Mouse (Mus musculus) layer of hippocampus, adult 8-10 months (tissue): Measurements from ENCODE around the gene Mlkl. TPM values are rescaled to one million over a fixed set of nuclear protein-coding genes. Genes with fewer than 3 reads are reported as not detected.

Experiments
- DNase-seq, 2 experiments: peaks; one replicate each; pipeline ENCODE4 v3.0.0; 2022; ENCODE audit warnings: low spot score in 2 of 2
- total RNA-seq, 4 experiments: library from RNA; stranded (reverse); gene quantifications; 2 replicates each; pipeline ENCODE4 v1.2.4; 2022

Mlkl gene
- 1 to 10 TPM in 1 of 4 experiments, under 1 TPM in 2, not detected in 1; 0.54 to 1.2 (median 0.85) TPM for total RNA-seq

DNA sequence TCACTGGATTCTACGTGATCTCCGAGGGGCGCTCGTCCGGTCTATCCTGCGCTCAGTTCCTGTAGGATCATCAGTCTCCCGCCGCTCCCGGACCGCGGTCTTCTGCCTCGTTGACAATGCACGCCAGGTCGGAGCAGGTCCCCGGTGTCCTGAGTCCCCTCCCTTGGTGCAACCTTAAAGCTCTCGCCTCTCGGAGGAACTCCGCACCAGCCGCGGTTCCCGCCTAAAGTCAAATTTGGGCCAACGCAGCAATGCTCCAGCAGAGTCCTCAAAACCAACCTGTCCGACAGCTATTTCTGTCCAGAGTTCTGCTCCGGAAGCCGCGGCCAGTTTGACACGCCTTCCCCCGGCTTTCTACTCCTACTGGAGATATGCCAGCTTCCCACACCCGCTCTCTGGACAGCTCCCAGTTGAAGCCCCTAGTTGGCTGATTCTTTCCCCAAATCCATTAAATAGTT lies at the start of gene Mlkl:
Gene Mlkl (minus strand): TSS at position 288 of the 458 bp plus-strand sequence.
- no peak for DNase-seq

DNA sequence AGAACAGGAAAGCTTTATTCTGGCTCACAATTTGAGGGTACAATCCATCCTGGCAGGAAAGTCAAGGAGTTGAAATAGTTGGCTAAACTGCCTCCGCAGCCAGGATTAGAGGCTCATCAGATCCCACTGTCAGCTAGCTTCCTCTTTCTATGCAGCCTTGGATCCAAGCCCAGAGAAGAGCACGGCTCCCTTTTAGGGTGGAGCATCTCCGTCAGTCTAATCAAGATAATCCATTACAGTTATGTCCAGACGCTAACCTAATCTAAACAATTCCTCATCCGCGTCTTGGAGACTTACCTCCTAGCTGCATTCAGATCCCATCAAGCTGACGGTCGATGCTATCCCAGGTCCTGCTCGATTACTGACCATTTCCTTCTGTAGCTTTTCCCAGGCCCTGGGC lies 47.9 kb upstream of the Mlkl start:
- no peak for DNase-seq

DNA sequence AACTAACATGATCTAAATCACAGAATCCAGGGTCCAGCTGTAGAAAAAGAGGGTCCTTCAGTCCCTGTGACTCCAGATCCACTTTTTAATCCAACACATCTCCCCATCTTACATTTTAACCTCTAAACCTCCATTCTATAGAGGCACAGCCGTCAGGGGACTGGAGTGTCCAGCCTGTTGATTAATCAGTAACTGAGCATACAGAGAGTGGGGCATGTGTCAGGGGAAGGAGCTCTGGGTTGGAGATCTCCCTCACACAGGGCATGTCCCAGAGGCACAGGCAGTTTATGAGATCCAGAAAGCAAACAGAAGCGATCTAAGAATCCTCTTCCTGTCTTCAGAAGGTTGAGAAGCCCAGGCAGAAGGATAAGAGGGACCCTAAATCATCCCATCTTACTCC lies 46.7 kb upstream of the Mlkl start:
- no peak for DNase-seq

DNA sequence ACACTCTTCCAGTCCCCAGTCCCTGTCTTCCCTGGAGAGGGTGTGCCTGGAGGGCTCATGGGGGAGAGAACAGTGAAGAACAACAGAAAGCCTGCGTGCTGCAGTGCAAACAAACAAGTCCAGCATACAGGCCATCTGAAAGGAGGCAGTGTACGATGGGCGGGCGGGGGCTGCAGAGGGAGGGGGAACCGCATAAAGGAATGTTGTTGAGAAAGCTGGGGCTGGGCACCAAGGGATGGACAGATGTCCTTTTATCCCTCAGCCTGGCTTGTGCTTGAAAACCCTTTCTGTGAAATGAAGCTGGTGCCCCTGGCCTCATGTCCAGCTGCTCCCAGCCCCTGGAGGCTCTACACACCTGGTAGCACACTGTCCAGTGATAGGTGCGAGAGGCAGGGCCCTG lies 37.2 kb upstream of the Mlkl start:
- DNase-seq: peak; percentile 34

DNA sequence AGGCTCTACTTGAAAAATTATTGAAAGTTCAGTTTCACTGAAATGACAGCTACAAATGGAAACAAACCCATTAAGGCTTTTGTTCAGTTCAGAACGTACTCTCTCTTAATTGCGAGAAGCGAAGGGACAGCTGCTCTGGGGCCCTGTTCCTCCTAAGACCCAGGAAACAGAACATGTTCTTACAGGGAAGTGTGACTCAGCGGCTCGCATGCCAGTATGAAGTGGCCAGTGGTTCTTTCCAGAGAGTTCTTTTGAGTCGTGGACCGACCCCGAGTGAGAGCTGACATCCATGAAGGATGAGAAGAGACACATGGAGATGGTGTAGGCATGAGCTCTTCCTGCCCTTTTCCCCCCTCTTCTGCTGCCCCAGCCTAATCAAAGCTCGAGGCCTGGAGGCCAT lies 31.7 kb upstream of the Mlkl start:
- DNase-seq: no peak

DNA sequence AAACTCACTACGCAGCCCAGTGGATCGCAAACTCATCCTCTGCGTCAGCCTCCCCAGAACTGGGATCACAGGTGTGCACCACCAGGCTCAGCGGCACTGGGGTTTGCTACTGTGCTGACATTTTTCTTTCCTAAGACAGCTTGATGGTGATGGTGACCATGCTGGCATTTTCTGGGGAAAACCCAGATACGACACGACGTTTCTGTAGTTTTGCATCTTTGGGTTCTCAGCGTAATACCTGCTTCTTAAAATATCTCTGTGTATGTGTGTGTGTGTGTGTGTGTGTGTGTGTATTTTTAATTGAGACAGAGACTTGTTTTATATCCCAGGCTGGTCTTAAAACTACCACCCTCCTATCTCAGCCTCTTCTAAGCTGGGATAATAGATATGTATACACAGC lies 29.4 kb upstream of the Mlkl start:
- no peak for DNase-seq

DNA sequence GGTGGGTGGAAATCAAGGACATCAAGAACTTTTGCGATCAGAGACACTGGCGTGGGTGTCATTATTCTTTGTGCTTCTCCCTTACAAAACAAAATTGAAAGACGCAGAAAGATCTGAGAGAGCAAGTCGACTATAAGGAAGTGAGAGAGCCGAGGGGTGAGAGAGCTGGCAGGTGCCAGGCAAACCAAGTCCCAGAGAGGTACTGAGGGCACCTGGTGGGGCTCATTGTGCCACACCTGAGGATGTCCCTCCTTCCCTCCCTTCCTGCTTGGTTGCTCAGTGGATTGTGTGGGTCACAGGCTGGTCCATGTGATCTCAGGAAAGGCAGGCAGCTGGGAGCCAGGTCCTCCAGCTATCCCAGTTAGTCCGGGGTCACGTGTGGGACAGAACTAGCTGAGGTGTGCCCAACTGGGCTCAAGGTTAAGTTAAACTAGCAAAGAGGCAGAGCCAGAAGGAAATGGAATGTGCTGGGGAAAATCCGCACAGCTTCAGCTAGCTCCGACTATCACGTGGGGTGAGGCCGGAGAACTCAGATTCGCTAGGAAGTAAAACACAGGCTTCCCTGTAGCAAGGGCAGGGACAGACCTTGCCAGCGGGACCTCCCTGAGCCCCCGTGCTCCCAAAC lies 28.7 kb upstream of the Mlkl start:
- no peak for DNase-seq

DNA sequence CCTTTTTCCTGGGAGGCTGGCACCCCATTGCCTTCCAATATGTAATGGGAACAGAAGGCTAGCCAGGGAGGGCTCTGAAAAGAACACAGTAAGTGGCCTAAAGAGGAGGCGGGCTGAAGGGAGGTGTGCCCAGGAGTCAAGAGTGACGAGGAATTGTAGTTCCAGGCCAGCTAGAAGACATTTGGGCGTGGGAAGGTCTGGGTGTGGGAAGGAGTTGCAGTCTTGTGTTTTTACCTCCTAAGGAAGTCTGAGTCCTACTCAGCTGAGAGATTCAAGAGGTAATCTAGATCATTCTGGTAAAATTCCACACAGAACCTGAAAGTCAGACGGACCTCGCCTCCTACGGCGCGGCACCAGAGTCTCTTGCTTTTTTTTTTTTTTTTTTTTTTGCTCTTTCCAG lies 25.5 kb upstream of the Mlkl start:
- DNase-seq: no peak

DNA sequence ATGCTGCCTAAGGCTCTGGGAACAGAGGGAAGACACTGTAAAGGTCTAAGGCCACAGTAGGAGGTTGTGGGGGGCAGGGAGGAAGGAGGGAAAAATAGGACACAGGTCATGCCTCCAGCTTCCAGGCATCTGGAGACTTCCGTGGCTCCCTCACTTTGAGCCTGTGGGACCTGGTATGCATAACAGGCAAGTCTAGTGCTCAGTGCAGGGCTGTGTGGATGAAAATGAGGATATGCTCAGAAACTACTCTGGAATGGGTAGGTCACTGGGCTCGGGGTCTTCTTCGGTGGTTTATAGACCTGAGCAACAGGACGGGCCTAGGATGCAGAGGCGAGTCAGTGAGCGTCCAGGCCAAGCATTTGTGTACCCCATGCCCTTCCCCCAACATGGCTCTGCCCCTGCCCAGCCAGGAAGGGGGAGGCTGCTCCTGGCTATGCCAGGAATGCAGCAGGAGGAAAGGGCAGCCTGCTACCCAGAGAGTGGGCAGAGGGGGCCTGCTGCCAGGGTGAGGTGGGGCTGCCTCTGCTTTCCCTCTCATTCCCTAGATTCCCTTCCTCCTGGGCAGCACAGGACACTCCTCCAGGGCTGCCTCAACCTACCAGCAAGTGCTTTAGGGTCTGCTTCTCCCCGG lies 22.7 kb upstream of the Mlkl start:
- DNase-seq: no peak

DNA sequence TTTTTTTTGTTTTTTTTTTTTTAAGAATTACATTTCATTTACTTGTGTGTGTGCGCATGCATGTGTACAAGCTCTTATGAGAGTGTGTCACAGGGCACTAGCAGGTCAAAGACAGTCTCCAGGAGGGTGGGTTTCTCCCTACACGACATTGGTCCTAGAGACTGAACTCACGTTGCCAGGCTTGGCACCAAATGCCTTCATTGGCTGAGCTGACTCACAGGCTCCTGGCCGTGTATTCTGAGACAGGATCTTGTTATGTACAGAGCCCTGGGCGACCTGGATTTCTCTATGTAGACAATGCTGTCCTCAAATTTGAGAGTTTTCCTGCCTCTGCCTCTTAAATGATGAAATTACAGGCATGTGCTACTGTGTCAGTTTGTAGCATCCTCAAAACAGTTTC lies 22.0 kb upstream of the Mlkl start:
- DNase-seq: no peak

DNA sequence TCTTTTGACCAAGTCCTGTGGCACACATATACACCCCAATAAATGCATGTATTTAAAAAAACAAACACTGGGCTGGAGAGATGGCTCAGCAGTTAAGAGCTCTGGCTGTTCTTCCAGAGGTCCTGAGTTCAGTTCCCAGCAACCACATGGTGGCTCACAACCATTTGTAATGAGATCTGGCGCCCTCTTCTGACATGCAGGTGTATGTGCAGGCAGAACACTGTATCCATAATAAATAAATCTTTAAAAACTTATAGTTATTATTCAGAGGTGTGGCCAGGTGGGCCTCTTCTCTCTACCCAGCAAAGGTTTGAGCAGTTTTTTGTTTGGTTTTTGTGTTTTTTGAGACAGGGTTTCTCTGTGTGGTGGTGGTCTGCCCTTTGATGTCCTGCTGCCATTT lies 20.9 kb upstream of the Mlkl start:
- DNase-seq: no peak

DNA sequence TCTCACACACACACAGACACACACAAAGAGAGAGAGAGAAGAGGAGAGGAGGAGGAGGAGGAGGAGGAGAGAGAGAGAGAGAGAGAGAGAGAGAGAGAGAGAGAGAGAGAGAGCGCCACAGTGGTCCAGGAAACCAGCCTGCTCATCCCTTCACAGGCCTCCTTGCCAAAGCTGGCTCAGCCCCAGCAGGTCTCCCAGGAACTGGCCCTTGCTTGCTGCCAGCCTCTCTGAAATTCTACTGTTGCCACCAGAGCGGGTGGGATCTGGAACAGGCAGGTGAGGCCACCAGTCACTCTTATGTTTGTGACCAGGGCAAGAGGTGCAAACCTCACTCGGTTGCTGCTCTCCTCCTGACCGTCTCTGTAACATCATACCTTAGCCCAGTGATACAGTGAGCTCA lies 19.5 kb upstream of the Mlkl start:
- DNase-seq: no peak

DNA sequence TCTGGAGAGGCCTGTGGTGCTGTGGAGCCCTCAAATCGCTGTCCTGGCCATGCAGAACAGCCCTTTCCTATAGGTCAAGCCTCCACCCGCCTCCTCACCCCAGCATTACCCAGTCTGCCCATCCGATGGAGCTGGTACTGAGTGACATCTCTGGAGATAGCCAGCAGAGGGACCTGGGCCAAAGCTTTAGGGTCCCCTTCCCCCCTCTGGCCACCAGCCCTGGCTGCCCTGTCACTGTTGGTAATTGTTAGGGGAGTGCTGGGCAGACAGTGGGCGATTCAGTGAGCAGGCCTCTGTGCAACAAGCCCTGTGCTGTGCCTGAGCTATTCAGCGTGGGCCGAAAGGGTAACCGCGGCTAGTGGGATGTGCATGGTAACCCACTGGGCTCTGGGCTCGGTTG lies 15.5 kb upstream of the Mlkl start:
- DNase-seq: peak; percentile 65 to 79

DNA sequence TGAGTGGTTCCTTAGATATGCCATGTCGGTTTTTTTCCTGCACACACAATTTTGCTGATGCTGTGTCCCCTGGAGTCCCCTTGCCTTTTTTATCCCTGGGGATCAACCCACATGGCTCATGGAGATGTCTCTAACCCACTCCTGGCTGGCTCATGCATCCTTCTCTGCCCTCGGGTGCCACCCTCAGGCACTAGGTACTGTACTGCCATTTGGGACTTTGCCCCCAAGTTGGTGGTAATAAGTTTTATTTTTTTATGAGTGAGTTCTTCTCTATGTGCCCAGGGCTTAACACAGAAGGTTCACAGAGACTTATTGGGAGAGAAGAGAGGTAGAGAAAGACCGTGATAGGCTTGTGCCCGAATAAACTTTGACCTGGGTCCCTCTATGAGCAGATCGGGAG lies 14.3 kb upstream of the Mlkl start:
- no peak for DNase-seq

DNA sequence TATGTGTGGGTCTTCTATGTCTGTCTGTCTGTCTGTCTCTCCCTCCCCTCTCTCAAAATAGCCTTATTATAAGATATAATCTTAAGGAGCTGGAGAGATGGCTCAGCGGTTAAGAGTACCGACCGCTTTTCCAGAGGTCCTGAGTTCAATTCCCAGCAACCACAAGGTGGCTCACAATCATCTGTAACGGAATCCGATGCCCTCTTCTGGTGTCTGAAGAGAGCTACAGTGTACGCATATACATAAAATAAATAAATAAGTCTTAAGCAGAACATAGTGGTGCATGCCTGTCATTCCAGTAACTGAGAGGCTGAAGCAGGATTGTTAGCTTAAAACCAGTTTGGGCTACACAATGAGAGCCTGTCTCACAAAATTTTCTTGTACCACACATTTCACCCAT lies 12.6 kb upstream of the Mlkl start:
- no peak for DNase-seq

DNA sequence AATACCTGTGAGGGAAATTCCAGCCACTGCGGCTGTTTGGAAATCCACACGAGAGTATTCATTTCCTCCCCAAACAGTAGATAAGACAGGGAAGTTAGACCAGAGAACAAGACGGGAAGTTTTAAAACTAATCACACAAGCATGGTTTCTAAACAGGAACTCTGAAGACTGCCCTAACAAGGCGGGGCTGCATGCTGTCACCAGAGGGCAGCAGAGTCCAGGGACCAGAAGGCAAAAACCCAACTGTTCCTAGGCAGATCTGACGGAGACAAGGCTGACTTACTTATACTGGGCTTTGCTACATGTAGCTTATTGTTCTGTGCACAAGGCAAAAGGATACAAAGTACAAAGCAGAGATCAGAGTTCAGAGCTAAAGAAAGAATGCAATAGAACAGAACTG lies 5.2 kb upstream of the Mlkl start:
- peak; percentile 60 to 84 for DNase-seq

DNA sequence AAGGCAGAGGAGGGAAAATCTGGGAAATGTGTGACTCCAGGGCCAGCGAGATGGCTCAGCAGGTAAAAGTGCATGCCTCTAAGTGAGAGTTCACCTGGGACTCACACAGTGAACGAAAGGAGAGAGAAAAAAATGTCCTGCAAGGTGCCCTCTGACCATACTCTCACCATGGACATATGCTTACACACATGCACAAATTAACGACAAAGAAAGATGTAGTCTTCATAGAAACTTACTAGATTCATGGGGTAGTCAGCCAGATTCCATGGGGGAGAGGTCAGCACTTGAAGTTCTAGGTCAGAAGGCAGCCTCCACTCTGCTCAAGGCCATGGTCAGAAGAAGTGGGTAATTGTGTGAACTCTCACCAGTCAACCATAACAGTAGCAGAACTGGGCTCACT lies 2.2 kb upstream of the Mlkl start:
- no peak for DNase-seq

DNA sequence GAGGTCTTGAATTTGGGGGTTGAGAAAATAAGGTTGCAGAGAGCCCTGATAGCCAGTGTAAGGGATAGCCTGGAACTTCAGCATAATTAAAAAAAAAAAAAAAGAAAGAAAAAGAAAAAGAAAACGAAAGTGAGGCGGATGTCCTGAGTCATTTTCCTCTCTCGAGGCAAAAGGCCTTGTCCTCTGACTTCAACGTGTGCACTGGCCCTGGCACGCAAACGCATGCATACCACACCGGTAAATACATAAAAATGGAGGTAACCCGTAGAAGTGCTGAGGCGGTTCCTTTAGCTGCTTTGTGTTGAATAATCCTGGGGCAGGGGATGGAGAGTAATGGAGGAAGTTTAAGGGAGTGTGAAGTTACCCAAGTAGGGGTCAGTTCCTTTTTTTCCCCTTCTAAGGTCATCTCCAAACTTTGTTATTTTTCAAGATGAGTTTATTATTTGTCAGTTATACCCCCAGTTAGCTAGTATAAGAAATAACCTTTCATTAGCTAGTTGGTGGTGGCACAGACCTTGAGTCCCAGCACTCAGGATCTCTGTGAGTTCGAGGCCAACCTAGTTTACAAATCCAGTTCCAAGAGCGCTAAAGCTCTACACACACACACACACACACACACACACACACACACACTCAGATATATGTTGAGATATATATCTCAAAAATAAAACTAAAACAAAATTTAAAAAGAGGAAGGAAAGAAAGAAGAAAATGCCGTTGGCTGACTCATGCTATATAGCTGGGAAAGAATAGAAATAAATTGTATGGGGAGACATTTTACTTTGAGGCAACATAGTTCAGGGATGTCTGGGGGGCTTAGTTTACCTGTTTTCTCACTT lies 612 bp upstream of the Mlkl start:
- DNase-seq: no peak

DNA sequence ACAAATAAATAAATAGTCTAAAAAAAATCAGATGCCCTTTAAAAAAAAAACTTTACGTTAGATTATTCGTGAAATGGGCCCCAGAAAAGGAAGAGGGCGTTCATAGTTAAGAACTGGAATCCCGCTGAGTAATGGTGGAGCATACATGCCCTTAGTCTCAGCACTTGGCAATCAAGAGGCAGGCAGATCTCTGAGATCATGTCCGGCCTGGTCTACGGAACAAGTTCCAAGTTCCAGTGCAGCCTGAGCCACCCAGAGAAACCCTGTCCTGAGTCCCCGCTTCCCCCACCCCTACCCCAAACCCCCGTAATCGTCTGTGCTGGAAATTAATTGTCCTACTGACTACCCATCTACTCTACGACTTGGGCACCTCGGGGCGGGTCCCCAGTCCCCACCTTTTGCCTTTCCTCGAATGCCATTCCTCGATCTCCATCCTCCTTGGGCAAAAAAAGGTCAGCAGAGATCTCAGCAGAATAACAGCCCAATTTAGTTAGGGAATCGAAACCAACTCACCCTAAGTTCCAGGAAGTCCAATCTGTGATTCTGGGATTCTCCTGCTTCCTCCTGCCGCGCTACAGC lies 577 bp downstream of the Mlkl start:
- no peak for DNase-seq

DNA sequence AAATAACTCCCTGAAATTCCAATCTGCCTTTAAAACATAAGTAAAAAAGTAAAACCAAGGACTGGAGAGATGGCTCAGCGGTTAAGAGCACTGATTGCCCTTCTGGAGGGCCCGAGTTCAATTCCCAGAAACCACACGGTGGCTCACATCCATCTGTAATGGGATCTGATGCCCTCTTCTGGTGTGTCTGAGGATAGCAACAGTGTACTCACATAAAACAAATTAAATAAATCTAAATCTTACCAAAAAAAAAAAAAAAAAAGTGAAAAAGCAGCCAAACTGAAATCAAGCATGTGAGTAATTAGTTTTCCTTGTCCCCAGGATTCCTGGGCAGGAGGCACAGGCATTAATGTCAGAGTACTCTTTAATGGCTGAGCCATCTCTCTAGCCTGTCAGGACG lies 1.3 kb downstream of the Mlkl start:
- no peak for DNase-seq

DNA sequence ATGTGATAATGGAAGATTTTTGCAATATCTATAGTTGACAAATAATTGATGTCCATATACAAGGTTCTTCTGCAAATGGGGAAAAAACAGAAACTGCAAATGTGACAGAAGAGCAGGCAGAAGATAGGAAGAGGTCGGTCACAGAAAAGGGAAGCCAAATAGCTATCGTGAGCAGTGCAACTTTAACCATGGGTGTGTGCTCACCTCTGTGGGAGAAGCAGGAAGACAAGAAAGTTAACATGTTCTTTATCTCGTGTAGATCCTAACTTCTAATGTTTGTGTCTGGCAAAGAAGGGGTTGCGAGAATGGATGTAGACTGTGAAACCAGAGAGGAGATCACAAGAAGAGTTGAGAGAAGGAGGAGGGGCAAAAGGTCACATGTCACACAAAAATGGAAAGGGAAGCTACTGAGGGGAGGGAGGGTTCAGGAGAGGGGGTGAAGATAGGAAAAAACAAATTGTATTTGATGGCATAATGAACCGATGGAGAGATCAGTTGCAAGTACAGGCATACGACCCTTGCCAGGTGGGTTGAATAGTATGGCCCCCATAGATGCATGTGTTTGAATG lies 12.7 kb downstream of the Mlkl start:
- DNase-seq: no peak

DNA sequence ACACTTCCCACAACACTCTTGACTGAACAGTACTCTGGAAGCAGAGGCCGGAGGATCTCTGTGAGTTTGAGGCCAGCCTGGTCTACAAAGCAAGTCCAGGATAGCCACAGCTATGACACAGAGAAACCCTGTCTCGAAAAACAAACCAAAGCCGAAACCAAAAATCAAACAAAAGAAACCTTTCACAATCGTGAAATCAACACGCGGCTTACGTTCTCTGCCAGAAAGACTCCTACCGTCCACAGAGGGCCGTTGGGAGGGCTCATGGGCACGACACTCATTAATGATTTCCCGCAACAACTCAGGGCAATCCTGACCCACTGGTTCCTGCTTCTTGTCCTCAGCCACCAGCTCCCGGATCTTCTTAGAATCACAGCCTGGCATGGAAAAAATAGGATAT lies 23.2 kb downstream of the Mlkl start:
- no peak for DNase-seq
